Mouse (Mus musculus): ENCODE results near the gene Lrrc45. TPM values are rescaled to one million over a fixed set of nuclear protein-coding genes. Genes with fewer than 3 reads are reported as not detected.
A peak's percentile ranks its signal among the peaks of the same experiment; 100 is the strongest.
"Not testable (repeated sequence)": the region's sequence is repeated elsewhere in the genome, so short reads cannot be mapped to it uniquely, and the experiment has no call there.

Gene Lrrc45
- total RNA-seq (2022): 10 to 100 TPM; 26.1 to 57.9 (median 42.3) TPM

- peak; percentile 98 for DNase-seq
These were observed at the start of gene Lrrc45, which contains the start of gene Cenpx for GRCm38 (mm10) chr11:120713580-120714518. Gene Lrrc45 (plus strand): TSS chr11:120713925. Gene Cenpx (minus strand): TSS chr11:120713738.

- DNase-seq: no peak
These were observed 48.3 kb upstream of the Lrrc45 start for GRCm38 (mm10) chr11:120665406-120665805.

- DNase-seq: no peak
These were observed 47.1 kb upstream of the Lrrc45 start for GRCm38 (mm10) chr11:120666617-120667016.

GRCm38 (mm10) chr11:120672687-120673593, 40.8 kb upstream of the Lrrc45 start, which contains the start of gene Aspscr1:
Gene Aspscr1 (plus strand): TSS chr11:120672973.
- peak; percentile 91 for DNase-seq

- DNase-seq: no peak
These were observed 40.1 kb upstream of the Lrrc45 start for GRCm38 (mm10) chr11:120673594-120674122.

- DNase-seq: not testable (repeated sequence)
These were observed 37.9 kb upstream of the Lrrc45 start for GRCm38 (mm10) chr11:120675875-120676274.

- DNase-seq: no peak
These were observed 36.8 kb upstream of the Lrrc45 start for GRCm38 (mm10) chr11:120676951-120677350.

- DNase-seq: no peak
These were observed 33.8 kb upstream of the Lrrc45 start for GRCm38 (mm10) chr11:120679909-120680308.

GRCm38 (mm10) chr11:120682683-120683082, 31.0 kb upstream of the Lrrc45 start:
- no peak for DNase-seq

GRCm38 (mm10) chr11:120683536-120683935, 30.2 kb upstream of the Lrrc45 start:
- no peak for DNase-seq

GRCm38 (mm10) chr11:120684086-120684485, 29.6 kb upstream of the Lrrc45 start:
- DNase-seq: no peak

- no peak for DNase-seq
These were observed 29.1 kb upstream of the Lrrc45 start for GRCm38 (mm10) chr11:120684660-120685059.

GRCm38 (mm10) chr11:120686650-120687272, 27.0 kb upstream of the Lrrc45 start:
- no peak for DNase-seq

GRCm38 (mm10) chr11:120689365-120689764, 24.4 kb upstream of the Lrrc45 start:
- no peak for DNase-seq

- DNase-seq: peak; percentile 60
These were observed 21.2 kb upstream of the Lrrc45 start for GRCm38 (mm10) chr11:120692471-120693011.

- no peak for DNase-seq
These were observed 20.3 kb upstream of the Lrrc45 start for GRCm38 (mm10) chr11:120693461-120693860.

- no peak for DNase-seq
These were observed 18.5 kb upstream of the Lrrc45 start for GRCm38 (mm10) chr11:120695184-120695583.

- DNase-seq: no peak
These were observed 18.1 kb upstream of the Lrrc45 start for GRCm38 (mm10) chr11:120695641-120696040.

- no peak for DNase-seq
These were observed 17.2 kb upstream of the Lrrc45 start for GRCm38 (mm10) chr11:120696568-120696967.

GRCm38 (mm10) chr11:120697741-120698140, 16.0 kb upstream of the Lrrc45 start:
- DNase-seq: peak; percentile 85

GRCm38 (mm10) chr11:120703696-120704454, 9.8 kb upstream of the Lrrc45 start:
- DNase-seq: no peak
